Mouse (Mus musculus) forebrain, embryonic 12.5 days (tissue): ENCODE data around the gene 1700029H14Rik. TPM values are rescaled to one million over a fixed set of nuclear protein-coding genes. Genes with fewer than 3 reads are reported as not detected.

Experiments used
- polyA plus RNA-seq: library from polyadenylated mRNA; unstranded; fragments of >200 nt; fragmentation: Nextera tagmentation; extraction: Ambion mirVana; gene quantifications from 2 replicates; pipeline ENCODE4 v1.2.1, GENCODE M21; 2016

1700029H14Rik gene
- polyA plus RNA-seq, 1 experiment from 2014 or later = not detected

Other genes with a start within 250 kb of the 1700029H14Rik start
- gene Tfdp1, start 223.7 kb downstream of the 1700029H14Rik start, polyA plus RNA-seq = 200 and 203 TPM in 2 replicates
- gene Atp4b, start 165.6 kb downstream of the 1700029H14Rik start, polyA plus RNA-seq = not detected in 2 replicates
- 0.03 and 0.04 TPM in 2 replicates for gene Grk1, start 157.4 kb downstream of the 1700029H14Rik start, polyA plus RNA-seq
- 0.27 TPM in 1 of 2 replicates, not detected in the other for gene Tmem255b, start 127.3 kb downstream of the 1700029H14Rik start, polyA plus RNA-seq
- gene Gas6, start 68.0 kb downstream of the 1700029H14Rik start, polyA plus RNA-seq = 10.0 and 13.9 TPM in 2 replicates
- 24.6 and 26.9 TPM in 2 replicates for gene Rasa3, start 115.1 kb upstream of the 1700029H14Rik start, polyA plus RNA-seq
- 2.1 and 2.5 TPM in 2 replicates for gene Cfap97d2, start 143.4 kb upstream of the 1700029H14Rik start, polyA plus RNA-seq
- gene Cdc16, start 195.2 kb upstream of the 1700029H14Rik start, polyA plus RNA-seq = 219 and 221 TPM in 2 replicates
- gene Upf3a, start 223.2 kb upstream of the 1700029H14Rik start, polyA plus RNA-seq = 42.0 and 45.0 TPM in 2 replicates